Mouse (Mus musculus): ENCODE measurements around the gene Hapln4.

DNA sequence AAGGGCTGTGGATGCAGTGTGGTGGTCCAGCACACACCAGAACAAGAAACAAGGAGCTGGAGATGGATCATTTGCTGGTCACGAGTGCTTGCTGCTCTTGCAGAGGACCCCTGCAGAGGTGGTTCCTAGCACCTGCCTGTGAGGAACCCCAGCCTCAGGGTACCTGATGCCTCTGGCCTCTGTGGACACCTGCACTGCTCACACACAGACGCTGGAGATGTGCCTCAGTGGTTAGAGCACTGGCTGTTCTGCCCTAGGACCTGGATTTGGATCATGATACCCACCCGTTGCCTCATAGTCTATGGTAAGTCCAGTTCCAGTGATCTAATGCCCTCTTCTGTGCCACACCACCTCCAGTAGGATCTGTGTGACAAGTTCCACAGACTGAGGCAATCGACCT lies 53.3 kb downstream of the Hapln4 start:
- no peak for TF ChIP-seq POLR2A (IDR thresholded peaks at IDR 0.05; ENCODE audit: insufficient read length, low read depth)
- TF ChIP-seq POLR2AphosphoS2 (IDR thresholded peaks at IDR 0.05; ENCODE audit: insufficient read length, low read depth) = no peak
- TF ChIP-seq MAX (IDR thresholded peaks at IDR 0.05; ENCODE audit: low read depth) = no peak
- no peak for TF ChIP-seq USF1 (IDR thresholded peaks at IDR 0.05; ENCODE audit: low read depth)
- no peak for TF ChIP-seq REST (IDR thresholded peaks at IDR 0.05; ENCODE audit: insufficient read depth, insufficient read length)
- TF ChIP-seq E2F4 (IDR thresholded peaks at IDR 0.05; ENCODE audit: insufficient read depth) = no peak
- TF ChIP-seq MYOG (IDR thresholded peaks at IDR 0.05; ENCODE audit: control insufficient read depth in 1 of 3, insufficient read depth in 1 of 3, insufficient read length in 2 of 3, low read depth in 2 of 3) = no peak
- no peak for TF ChIP-seq MYOD1 (IDR thresholded peaks at IDR 0.05; ENCODE audit: control insufficient read depth in 1 of 3, insufficient read length in 2 of 3, low read depth in 2 of 3)
